Mouse (Mus musculus) E14TG2a.4 (cell line): ENCODE results near the gene Sectm1a.
A peak's percentile ranks its signal among the peaks of the same experiment; 100 is the strongest.
"Not testable (repeated sequence)": the region's sequence is repeated elsewhere in the genome, so short reads cannot be mapped to it uniquely, and the experiment has no call there.

Experiments used
- H3K27me3 ChIP-seq: 2 replicates; pipeline ENCODE4 v1.6.1; 2014; ENCODE audit warnings: low read length, control low read depth; ENCODE audit not compliant: insufficient read depth
- H3K36me3 ChIP-seq: 2 replicates; pipeline ENCODE4 v1.6.1; 2014; ENCODE audit warnings: low read length, control low read depth; ENCODE audit not compliant: insufficient read depth
- H3K4me1 ChIP-seq: replicated peaks from 2 replicates; pipeline ENCODE4 v1.6.1; 2014; ENCODE audit warnings: low read depth, low read length, control low read depth
- H3K4me3 ChIP-seq: replicated peaks from 2 replicates; pipeline ENCODE4 v1.5.1; 2014; ENCODE audit warnings: mild to moderate bottlenecking, low read length
- H3K9me3 ChIP-seq: 2 replicates; pipeline ENCODE4 v1.6.1; 2014; ENCODE audit warnings: low read length, control low read depth
- CTCF ChIP-seq: conservative IDR thresholded peaks from 2 replicates; pipeline ENCODE4 v1.5.1; 2014; ENCODE audit warnings: low read length
- NANOG ChIP-seq: IDR thresholded peaks from 2 replicates; pipeline ENCODE4 v1.6.1; 2014; ENCODE audit warnings: borderline replicate concordance, low read length, mixed read lengths
- POU5F1 ChIP-seq: IDR thresholded peaks from 2 replicates; pipeline ENCODE4 v1.6.1; 2014; ENCODE audit warnings: low read length, borderline replicate concordance

Sectm1a gene

GRCm38 (mm10) chr11:121047826-121048399 is 33.1 kb downstream of the Sectm1a start:
- TF ChIP-seq NANOG = no peak
- TF ChIP-seq CTCF = peak; percentile 56
- H3K27me3 ChIP-seq = peaks cover 4% of the 10 kb centered on the region; the same call in 1 of the 2 replicates
- H3K9me3 ChIP-seq = no peaks in the 10 kb centered on the region
- H3K36me3 ChIP-seq = no peaks in the 10 kb centered on the region
- no peaks in the 10 kb centered on the region; the same call in 1 of the 2 replicates for H3K4me1 ChIP-seq
- H3K4me3 ChIP-seq = no peak overlapping the region

- H3K9me3 ChIP-seq = no peaks in the 10 kb centered on the region
These were observed 35.7 kb downstream of the Sectm1a start for GRCm38 (mm10) chr11:121045286-121045685.

GRCm38 (mm10) chr11:121043025-121043424 is 38.0 kb downstream of the Sectm1a start:
- H3K4me3 ChIP-seq, H3K9me3 ChIP-seq, H3K36me3 ChIP-seq: not testable (repeated sequence)
- Histone ChIP-seq H3K27me3 (peaks cover 13% of the 10 kb centered on the region; the same call in 1 of the 2 replicates), H3K4me1 (peaks cover 13% of the 10 kb centered on the region; the same call in 1 of the 2 replicates)

More at GRCm38 (mm10) chr11:121045286-121045685, 35.7 kb downstream of the Sectm1a start:
- H3K36me3 ChIP-seq = no peaks in the 10 kb centered on the region
- peaks cover 6% of the 10 kb centered on the region; the same call in 1 of the 2 replicates for H3K4me1 ChIP-seq
- H3K4me3 ChIP-seq = no peak overlapping the region
- TF ChIP-seq POU5F1 (no peak), NANOG (no peak), CTCF (no peak)
- peaks cover 4% of the 10 kb centered on the region; the same call in 1 of the 2 replicates for H3K27me3 ChIP-seq

- H3K36me3 ChIP-seq = no peaks in the 10 kb centered on the region
- peaks cover 19% of the 10 kb centered on the region for H3K27me3 ChIP-seq
- H3K4me3 ChIP-seq = no peak overlapping the region
- H3K4me1 ChIP-seq = peaks cover 13% of the 10 kb centered on the region; the same call in 1 of the 2 replicates
- TF ChIP-seq POU5F1 = no peak
- no peak for TF ChIP-seq NANOG
- TF ChIP-seq CTCF = no peak
- no peaks in the 10 kb centered on the region for H3K9me3 ChIP-seq
These were observed 38.5 kb downstream of the Sectm1a start for GRCm38 (mm10) chr11:121042480-121042879.

- H3K4me3 ChIP-seq = no peak overlapping the region
- TF ChIP-seq CTCF (no peak), NANOG (no peak), POU5F1 (no peak)
- H3K36me3 ChIP-seq = no peaks in the 10 kb centered on the region
- H3K9me3 ChIP-seq = no peaks in the 10 kb centered on the region
- peaks cover 13% of the 10 kb centered on the region; the same call in 1 of the 2 replicates for H3K4me1 ChIP-seq
- H3K27me3 ChIP-seq = peaks cover 20% of the 10 kb centered on the region
These were observed 39.4 kb downstream of the Sectm1a start for GRCm38 (mm10) chr11:121041636-121042035.

- TF ChIP-seq CTCF (peak; percentile 80), POU5F1 (no peak)
- Histone ChIP-seq H3K4me1 (peaks cover 13% of the 10 kb centered on the region; the same call in 1 of the 2 replicates), H3K36me3 (no peaks in the 10 kb centered on the region), H3K4me3 (no peak overlapping the region), H3K27me3 (peaks cover 20% of the 10 kb centered on the region), H3K9me3 (no peaks in the 10 kb centered on the region)
These were observed 39.8 kb downstream of the Sectm1a start for GRCm38 (mm10) chr11:121041212-121041611.

- no peak within 1 kb of the TSS for H3K4me3 ChIP-seq
- no peaks in the 10 kb centered on the region for H3K36me3 ChIP-seq
- TF ChIP-seq POU5F1 = no peak
- TF ChIP-seq NANOG = no peak
- TF ChIP-seq CTCF = no peak
- H3K27me3 ChIP-seq = peaks cover 33% of the 10 kb centered on the region
- H3K9me3 ChIP-seq = no peaks in the 10 kb centered on the region
- peaks cover 23% of the 10 kb centered on the region for H3K4me1 ChIP-seq
These were observed 41.7 kb downstream of the Sectm1a start, which contains the start of gene Cd7 for GRCm38 (mm10) chr11:121039302-121039701. TSS of gene Cd7 (minus strand) at chr11:121039418.

GRCm38 (mm10) chr11:121038366-121039240 is 42.4 kb downstream of the Sectm1a start:
- H3K4me3 ChIP-seq = no peak overlapping the region
- H3K27me3 ChIP-seq = peaks cover 40% of the 10 kb centered on the region
- no peaks in the 10 kb centered on the region for H3K9me3 ChIP-seq
- no peaks in the 10 kb centered on the region for H3K36me3 ChIP-seq
- H3K4me1 ChIP-seq = peaks cover 23% of the 10 kb centered on the region
- TF ChIP-seq POU5F1 (no peak), CTCF (no peak), NANOG (no peak)

- TF ChIP-seq CTCF = no peak
- no peak for TF ChIP-seq NANOG
- TF ChIP-seq POU5F1 = no peak
- Histone ChIP-seq H3K9me3 (0 out of 2 replicates have a peak, but pooled peaks cover 3% of the 10 kb centered on the region), H3K36me3 (no peaks in the 10 kb centered on the region), H3K4me3 (no peak overlapping the region), H3K27me3 (peaks cover 51% of the 10 kb centered on the region), H3K4me1 (peaks cover 10% of the 10 kb centered on the region)
These were observed 47.9 kb downstream of the Sectm1a start for GRCm38 (mm10) chr11:121033118-121033517.
